Mouse (Mus musculus): ENCODE results near the gene AI597479.

DNA sequence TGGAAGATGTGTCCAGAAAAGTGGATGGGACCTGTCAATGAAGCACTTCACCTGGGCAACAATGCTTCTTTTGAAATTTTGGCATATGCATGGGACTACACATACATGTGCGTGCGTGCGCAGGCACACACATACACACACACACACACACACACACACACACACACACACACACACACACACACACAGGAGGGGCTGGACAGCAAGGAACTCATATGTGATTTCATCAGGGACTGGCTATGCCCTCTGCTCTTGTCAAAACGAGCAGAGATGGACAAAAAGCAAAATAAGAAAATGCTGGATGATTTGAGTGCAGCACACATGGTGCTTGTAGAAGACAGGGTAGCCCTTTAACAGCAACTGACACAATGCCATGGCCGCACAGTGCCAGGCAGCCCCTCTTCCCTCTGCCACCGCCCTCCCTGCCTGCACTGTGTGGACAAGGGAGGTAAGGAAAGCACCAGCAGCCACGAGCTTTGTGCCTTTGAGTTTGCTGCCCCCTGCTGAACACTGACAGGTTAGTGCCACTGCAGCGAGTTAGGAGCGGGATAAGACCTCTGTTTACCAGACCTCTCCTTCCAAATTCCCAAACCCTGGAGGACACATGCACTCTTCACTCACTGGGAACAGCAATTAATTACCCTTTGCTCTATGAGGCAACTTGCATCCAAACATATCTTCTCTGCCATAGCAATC, 32.7 kb upstream of the AI597479 start:
- TF ChIP-seq CTCF (IDR thresholded peaks at IDR 0.05; ENCODE audit: control insufficient read depth, insufficient read depth, insufficient read length), result peak; percentile 52
- TF ChIP-seq MAX (IDR thresholded peaks at IDR 0.05), result no peak
- no peak for TF ChIP-seq USF1 (IDR thresholded peaks at IDR 0.05; ENCODE audit: low read depth)
- no peak for TF ChIP-seq CEBPB (IDR thresholded peaks at IDR 0.05; ENCODE audit: low read depth)
- no peak for TF ChIP-seq MYOG (IDR thresholded peaks at IDR 0.05; ENCODE audit: control insufficient read depth, extremely low read depth, insufficient read length)
- TF ChIP-seq MYOD1 (IDR thresholded peaks at IDR 0.05; ENCODE audit: control insufficient read depth, insufficient read length, low read depth), result no peak

Measured in C2C12 (cell line).